Mouse (Mus musculus) right cerebral cortex, adult 18-20 months (tissue): ENCODE results near the gene Gda.

ENCODE experiments used
- DNase-seq: peaks from one replicate; pipeline ENCODE4 v3.0.0; 2022; ENCODE audit warnings: mixed read lengths

Gda gene

GRCm38 (mm10) chr19:21473345-21473744, at the start of gene Gda:
Gene Gda, minus strand, starts transcription at chr19:21473445.
- DNase-seq = no peak

DNA sequence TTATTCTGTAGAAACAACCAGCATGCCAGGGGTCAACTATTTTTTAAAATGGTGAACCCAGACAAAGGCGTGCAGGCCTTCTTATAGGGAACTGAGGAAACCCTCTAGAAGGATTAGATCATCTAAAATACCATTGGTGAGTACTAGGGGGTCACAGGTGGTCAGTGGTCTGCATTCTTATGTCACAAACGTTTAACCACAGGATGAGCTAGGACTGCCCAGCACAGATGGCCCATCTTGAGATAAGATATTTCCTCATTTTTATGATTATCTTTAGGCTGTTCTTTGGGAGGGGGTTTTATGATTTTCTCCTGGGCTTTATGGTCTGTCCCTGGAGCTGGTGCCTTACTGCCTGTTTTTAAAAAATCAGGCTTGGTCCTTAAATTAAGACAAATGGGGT, 47.0 kb upstream of the Gda start:
- no peak for DNase-seq

DNA sequence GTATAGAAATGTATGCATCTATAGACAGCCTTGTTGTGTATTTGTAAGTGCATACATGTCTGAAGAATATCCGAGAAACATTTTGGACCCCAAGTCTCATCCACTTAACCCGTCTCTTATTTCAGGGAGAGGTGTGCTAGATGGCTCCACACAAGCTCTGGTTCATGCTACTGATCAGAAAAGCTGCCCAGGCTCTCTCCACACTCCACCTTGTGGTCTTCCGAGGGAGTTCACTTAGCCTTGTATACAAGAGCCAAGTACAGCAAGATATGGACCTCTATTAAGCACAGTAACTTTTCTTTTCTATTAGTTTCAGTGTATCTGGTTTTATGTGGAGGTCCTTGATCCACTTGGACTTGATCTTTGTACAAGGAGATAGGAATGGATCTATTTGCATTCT, 36.9 kb upstream of the Gda start:
- DNase-seq = no peak

DNA sequence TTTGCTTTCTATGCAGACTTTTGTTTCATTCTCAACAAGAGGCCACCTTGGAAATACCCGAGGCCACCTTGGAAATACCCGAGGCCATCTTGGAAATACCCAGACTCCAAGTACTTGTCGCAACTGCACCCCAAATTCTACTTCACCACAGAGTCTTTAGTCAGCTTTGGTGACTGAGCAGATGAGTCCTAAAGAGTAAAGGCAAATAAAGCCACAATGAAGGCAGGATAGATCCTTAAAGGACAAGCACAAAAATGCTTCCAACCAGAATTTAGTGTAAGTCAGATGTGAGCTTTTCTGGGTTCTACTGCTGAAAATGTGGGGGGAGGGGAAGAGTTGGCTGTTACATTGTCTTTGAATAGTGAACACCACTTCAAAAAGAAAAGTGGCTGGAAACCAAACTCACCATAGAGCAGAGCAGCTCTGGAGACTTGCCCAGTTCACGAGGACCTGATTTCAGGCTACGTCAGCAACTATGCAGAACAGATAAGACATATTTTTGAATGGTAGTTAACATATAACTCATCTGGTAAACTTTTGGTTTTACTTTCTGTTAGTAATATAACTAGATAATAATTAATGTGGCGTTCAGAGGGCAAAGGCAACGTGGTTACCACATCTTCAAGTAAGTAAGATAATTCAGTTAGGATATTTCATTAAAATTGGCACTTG, 34.5 kb upstream of the Gda start:
- no peak for DNase-seq

GRCm38 (mm10) chr19:21507133-21507532, 33.9 kb upstream of the Gda start:
- DNase-seq = no peak

GRCm38 (mm10) chr19:21504716-21505115, 31.5 kb upstream of the Gda start:
- DNase-seq = no peak

GRCm38 (mm10) chr19:21499394-21499983, 26.2 kb upstream of the Gda start:
- DNase-seq = no peak

GRCm38 (mm10) chr19:21495817-21496216, 22.6 kb upstream of the Gda start:
- DNase-seq = no peak

DNA sequence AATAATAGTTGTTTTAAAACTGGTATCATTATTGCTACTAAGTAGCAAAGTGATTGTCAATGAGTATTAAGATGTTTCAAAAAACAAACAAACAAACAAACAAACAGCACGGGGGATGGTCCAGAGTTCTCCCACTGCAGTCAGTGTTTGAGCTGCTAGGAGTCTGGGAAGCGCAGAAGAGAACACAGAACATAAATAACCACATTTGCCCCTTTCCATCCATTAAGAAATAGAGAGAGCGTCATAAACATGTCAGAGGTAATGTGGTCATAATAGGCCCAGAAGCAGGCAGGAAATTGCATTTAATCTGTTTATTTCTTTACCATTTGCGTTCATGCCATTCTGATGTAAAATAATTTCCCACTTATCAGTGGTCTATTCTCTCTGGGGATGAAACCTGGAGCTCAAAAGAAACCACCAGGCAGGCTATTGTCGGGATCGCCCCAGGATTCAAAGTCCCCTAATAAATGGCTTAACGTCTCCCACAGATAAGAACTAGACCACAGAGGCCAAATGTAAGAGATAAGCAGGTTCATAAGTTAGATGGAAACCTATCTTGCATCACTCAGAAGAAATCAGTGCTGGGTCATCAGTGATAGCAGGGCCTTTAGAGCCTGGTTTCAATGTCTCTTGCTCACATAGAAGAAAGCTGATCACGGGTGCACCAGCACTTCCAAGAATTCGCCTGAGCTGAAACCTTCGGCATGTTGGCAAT, 20.7 kb upstream of the Gda start:
- DNase-seq = no peak

- no peak for DNase-seq
Measured at GRCm38 (mm10) chr19:21491391-21491790, 18.1 kb upstream of the Gda start.

- no peak for DNase-seq
Measured at GRCm38 (mm10) chr19:21487124-21487944, 14.1 kb upstream of the Gda start.

GRCm38 (mm10) chr19:21482096-21482495, 8.9 kb upstream of the Gda start:
- DNase-seq = no peak

DNA sequence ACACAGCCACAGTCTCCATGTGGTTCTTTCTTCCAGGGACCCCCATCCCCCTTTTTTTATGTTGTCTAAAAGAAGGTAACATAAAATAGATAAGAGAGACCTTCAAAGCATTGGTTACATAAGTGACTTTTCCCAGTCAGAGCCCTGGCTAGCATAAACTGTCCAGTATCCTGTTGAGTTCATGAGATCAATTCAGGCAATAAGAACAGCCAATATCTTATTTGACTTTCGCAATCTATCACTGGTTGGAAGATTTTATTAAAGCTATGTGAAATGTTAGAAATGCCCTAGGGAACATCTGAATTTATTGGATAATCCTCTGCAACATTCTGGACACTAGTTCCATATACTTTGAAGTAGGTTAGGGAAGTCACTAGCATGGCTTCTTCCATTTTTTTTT, 7.8 kb upstream of the Gda start:
- no peak for DNase-seq

- no peak for DNase-seq
Measured at GRCm38 (mm10) chr19:21480053-21480419, 6.8 kb upstream of the Gda start.

DNA sequence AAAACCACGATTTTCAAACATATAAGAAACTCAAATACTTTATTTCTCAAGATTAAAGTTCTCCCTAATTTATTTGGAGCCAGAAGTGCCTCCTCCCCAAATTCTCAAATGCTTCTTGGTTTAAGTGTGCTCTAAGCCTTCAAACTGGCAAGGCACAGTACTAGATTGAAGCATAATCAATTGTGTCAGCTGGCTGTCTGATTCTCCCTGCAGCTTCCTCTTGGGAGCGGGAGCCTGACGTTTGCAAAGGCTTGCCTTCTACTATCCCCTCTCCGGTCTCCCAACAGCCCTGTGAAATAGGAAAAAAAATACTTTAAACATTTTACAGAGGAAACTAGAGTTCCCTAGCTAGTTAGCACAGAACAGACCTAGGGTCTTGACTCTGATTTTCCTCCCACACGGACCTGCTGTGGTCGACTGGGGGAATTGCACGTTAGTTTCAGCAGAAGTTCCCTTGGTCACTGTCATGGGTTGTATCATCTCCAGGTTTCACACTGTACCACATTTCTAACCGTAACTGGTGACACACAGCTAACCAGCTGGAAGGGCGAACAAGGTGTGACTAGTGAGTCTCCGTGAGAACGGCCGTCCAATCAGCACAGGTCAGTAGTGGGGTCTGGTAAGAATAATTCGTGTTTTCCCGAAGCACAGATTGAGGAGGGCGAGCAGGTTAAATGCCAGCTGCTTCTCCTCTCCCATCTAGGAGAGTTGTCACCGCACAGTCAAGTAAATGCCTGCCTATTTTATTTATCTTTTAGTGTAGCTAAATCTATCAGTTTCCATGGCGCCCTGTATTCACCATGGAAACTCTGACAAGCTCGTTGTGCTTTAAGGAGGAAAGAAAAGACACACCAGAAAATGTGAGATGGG, 6.2 kb upstream of the Gda start:
- peak; percentile 25 for DNase-seq

DNA sequence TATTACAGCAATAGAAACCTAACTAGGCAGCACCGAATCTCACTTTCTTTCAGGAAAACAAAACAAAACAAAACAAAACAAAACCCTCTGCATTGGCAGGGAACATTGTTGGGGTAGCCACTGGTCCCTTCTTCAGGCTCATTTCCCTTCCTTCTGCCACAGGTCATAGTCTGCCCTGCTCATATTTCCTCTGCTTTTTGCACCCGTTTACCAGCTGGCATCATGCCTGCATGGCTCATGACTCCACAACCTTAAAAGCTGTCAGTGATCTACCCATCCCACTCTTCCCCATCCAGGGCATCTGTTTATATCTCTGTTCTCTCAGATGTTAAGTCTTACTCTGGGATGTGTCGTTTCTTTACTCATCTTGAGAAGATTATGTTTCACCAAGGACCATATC, 5.3 kb upstream of the Gda start:
- DNase-seq = no peak

DNA sequence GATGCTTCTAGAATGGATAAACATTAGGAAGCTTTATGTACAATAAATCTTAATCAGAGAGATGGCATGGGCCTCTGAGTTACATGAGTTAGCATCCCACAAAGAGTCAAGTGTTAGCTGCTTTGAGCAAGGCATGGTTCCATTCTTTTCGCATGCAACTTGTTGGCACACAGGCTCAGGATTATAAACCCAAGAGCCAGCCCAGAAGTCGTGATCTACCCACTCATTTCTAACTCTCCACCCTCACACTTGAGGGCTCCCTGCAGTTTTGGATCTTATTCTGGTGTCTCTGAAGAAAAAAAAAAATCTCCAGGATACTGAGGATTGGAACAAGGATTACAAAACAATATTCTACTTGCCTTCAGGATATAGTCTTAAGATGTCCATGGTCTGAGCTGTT, 4.5 kb upstream of the Gda start:
- peak; percentile 63 for DNase-seq

- no peak for DNase-seq
Measured at GRCm38 (mm10) chr19:21476782-21477181, 3.5 kb upstream of the Gda start.

- peak; percentile 91 for DNase-seq
Measured at GRCm38 (mm10) chr19:21472121-21472780, 994 bp downstream of the Gda start.

DNA sequence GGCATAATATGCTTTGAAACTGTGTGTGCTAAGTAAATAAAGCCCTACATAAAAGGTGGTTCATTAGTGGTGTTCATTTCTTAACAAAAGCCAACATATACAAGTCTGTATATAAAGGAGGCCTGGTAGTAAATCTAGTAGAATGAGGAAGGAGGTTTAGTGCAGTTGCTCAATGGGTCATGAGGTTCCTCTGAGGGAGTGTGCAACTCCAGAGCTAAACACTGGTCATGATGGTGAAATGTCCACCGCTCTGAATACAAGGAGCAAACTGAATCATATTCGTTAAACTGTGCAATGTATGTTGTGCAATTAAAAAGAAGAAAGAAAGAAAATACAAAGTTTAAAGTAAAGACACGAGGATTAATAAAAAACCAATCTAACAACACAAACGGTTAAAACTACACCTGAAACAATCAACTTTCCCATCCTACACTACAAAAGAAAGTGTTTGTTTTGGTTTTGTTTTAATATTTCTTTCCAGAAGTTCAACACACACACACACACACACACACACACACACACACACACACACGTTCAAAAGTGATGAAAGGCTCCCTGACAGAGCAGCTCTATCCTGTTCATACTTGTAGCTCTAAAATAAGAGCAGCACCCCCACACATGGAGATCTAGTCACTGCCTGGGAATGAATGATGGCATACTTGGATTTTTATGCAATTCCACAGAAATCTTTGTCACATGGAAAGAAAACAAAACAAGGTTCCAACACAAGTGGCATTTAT, 11.9 kb downstream of the Gda start:
- no peak for DNase-seq

- DNase-seq = peak; percentile 51
Measured at GRCm38 (mm10) chr19:21457461-21457860, 15.8 kb downstream of the Gda start.
